ENCODE assay signal across 20 mouse cellular contexts in the genomic region with DNA sequence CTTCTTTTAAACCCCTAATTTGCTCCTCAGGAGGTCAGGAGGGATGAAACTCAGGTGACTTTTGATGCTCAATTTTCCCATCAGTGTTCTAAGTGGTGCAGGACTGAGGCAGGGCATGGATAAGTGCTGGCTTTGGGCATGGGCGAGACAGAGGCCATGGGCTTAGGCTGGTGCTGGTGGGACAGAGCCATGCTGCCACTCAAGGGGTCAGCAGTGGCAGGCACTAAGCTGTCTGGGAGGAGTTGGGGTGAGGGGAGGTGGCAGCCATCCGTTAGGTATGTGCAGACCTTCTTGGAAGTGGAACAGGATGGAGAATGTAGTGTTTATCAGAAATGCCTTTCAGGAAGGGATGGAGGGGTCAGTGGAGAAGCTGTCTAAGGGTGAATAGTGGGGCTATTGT.
"Had no signal": no experiment of that assay in that cellular context is flagged by ENCODE, and none has a peak within 500 bp of the region (broad histone marks: within the 10 kb centered on the region; RNA-seq: fewer than 3 reads in every experiment).

No protein-coding gene starts in this region.

- H3K4me3 ChIP-seq: hindbrain, embryonic 13.5 days; hindbrain, embryonic 15.5 days; kidney, embryonic 15.5 days; limb, embryonic 13.5 days; limb, embryonic 15.5 days had no signal

- ATAC-seq: forebrain, embryonic 16.5 days; hindbrain, postnatal 0 days; intestine, embryonic 16.5 days had no signal

- H3K27me3 ChIP-seq: hindbrain, embryonic 13.5 days; hindbrain, embryonic 15.5 days; kidney, embryonic 15.5 days; limb, embryonic 13.5 days; limb, embryonic 15.5 days had no signal

- H3K4me2 ChIP-seq: heart, embryonic 11.5 days; hindbrain, embryonic 13.5 days; hindbrain, embryonic 15.5 days; kidney, embryonic 15.5 days; limb, embryonic 13.5 days; limb, embryonic 15.5 days had no signal

- DNase-seq: gastrocnemius, postnatal 14 days; gastrocnemius, postnatal 36 days; heart, adult 18-20 months; heart, postnatal 10 days; kidney, adult 11 months; kidney, adult 2 months; kidney, adult 9 months; kidney, postnatal 14 days; kidney, postnatal 36 days; left cerebral cortex, postnatal 4 days had no signal

- H3K4me1 ChIP-seq: hindbrain, embryonic 13.5 days; hindbrain, embryonic 15.5 days; kidney, embryonic 15.5 days; limb, embryonic 15.5 days had no signal

- H3K36me3 ChIP-seq: hindbrain, embryonic 13.5 days; hindbrain, embryonic 15.5 days; kidney, embryonic 15.5 days; limb, embryonic 13.5 days; limb, embryonic 15.5 days had no signal

- H3K9me3 ChIP-seq: hindbrain, embryonic 13.5 days; hindbrain, embryonic 15.5 days; kidney, embryonic 15.5 days; limb, embryonic 15.5 days had no signal

- H3K27ac ChIP-seq: hindbrain, embryonic 13.5 days; hindbrain, embryonic 15.5 days; hindbrain, postnatal 0 days; kidney, embryonic 15.5 days; kidney, postnatal 0 days; limb, embryonic 13.5 days; limb, embryonic 15.5 days had no signal

- H3K9ac ChIP-seq: hindbrain, embryonic 13.5 days; hindbrain, embryonic 15.5 days; kidney, embryonic 15.5 days; limb, embryonic 13.5 days; limb, embryonic 15.5 days had no signal
